Mouse (Mus musculus): ENCODE results near the gene Plbd1. TPM values are rescaled to one million over a fixed set of nuclear protein-coding genes. Genes with fewer than 3 reads are reported as not detected.

Gene Plbd1
- total and polyA plus RNA-seq, 2 experiments from 2014 or later, result 11.9 to 13.3 TPM

DNA sequence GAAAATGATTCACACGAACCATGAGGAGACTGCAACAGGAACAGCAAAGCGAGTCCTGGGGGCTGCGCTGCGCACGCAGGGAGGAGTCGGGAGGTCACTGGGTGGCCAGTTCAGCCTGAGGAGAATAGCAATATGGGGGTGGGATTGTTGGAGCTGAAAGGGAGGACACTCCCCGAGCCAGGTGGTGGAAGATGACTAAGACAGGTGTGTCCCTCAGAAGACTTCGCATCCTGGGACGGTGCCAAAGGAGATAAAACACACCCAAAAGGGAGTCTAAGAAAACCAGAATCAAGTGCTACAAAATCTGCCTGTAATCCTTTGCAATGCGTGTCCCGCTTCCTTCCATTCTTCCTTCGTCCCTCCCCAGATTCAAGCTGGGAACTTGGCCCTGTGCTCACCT is 36.3 kb downstream of the Plbd1 start:
- WGBS, result 87% methylated on average over 12 of the region's 12 CpGs

DNA sequence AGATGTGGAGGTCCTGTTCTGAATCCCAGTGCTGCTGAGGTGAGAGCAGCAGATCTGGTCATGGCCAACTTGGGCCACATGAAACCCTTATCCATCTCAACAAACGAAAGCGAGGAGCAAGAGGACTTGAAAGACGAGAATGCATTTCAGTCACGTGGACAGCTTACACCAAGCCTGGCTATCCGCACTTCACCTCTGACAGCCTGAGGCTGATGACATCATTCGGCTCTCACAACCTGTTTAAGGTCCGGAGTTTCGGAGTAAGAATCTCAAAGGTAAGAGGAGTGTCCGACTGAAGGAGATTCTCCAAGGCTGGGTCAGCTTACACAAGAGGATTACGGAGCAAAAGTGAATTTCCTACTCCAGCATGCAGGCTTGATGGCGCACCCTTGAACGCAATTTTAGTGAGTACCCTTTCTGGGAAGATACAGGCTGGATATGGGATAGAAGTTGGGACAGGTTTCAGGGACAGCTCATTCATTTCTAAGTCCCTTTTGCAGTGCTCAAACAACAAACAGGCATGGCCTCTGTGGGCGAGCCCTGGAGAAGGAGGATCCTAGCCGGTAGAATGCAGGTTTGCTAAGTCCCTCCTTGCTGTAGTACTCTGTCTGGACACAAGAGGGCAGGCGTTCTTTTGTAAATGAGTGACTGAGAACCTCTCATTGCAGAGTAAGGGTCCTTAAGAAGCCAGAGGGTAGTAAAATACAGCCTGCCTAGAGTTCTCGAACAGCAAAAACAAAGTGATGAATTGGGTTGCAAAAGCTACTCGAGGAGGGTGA is 41.2 kb downstream of the Plbd1 start:
- Histone ChIP-seq H3K27me3 (ENCODE audit: control insufficient read depth, insufficient read depth, low read length) (no peaks in the 10 kb centered on the region), H3K27ac (ENCODE audit: low read depth) (no peak overlapping the region), H3K4me3 (ENCODE audit: low read depth, low read length) (peak overlapping the region; percentile 16), H3K9me3 (replicated peaks; ENCODE audit: control insufficient read depth, low read length) (no peaks in the 10 kb centered on the region), H3K9ac (replicated peaks; ENCODE audit: low read depth, low read length) (no peak overlapping the region), H3K4me1 (ENCODE audit: control insufficient read depth, insufficient read depth) (no peaks in the 10 kb centered on the region), H3K36me3 (replicated peaks; ENCODE audit: control insufficient read depth, insufficient read depth, low read length) (no peaks in the 10 kb centered on the region), H3K4me2 (ENCODE audit: low read depth, low read length) (peak overlapping the region; percentile 47)
- no peak for TF ChIP-seq EP300 (IDR thresholded peaks at IDR 0.05; ENCODE audit: low read depth)
- peak; percentile 87 for TF ChIP-seq CTCF (IDR thresholded peaks at IDR 0.05; ENCODE audit: low read depth)
- ATAC-seq (ENCODE audit: insufficient read depth, low read depth) (peak; percentile 75), DNase-seq (ENCODE audit: low spot score) (peak; percentile 68)
- 36% methylated on average over 17 of the region's 17 CpGs for WGBS

More for the DNA sequence above, 36.3 kb downstream of the Plbd1 start:
- Histone ChIP-seq H3K27ac (ENCODE audit: low read depth) (no peak overlapping the region), H3K4me1 (ENCODE audit: control insufficient read depth, insufficient read depth) (no peaks in the 10 kb centered on the region), H3K4me2 (ENCODE audit: low read depth, low read length) (no peak overlapping the region), H3K9me3 (replicated peaks; ENCODE audit: control insufficient read depth, low read length) (no peaks in the 10 kb centered on the region), H3K36me3 (replicated peaks; ENCODE audit: control insufficient read depth, insufficient read depth, low read length) (no peaks in the 10 kb centered on the region), H3K27me3 (ENCODE audit: control insufficient read depth, insufficient read depth, low read length) (no peaks in the 10 kb centered on the region), H3K4me3 (ENCODE audit: low read depth, low read length) (no peak overlapping the region), H3K9ac (replicated peaks; ENCODE audit: low read depth, low read length) (no peak overlapping the region)
- TF ChIP-seq EP300 (IDR thresholded peaks at IDR 0.05; ENCODE audit: low read depth) (no peak), CTCF (IDR thresholded peaks at IDR 0.05; ENCODE audit: low read depth) (no peak)
- DNase-seq (ENCODE audit: low spot score) (no peak), ATAC-seq (ENCODE audit: insufficient read depth, low read depth) (no peak)

DNA sequence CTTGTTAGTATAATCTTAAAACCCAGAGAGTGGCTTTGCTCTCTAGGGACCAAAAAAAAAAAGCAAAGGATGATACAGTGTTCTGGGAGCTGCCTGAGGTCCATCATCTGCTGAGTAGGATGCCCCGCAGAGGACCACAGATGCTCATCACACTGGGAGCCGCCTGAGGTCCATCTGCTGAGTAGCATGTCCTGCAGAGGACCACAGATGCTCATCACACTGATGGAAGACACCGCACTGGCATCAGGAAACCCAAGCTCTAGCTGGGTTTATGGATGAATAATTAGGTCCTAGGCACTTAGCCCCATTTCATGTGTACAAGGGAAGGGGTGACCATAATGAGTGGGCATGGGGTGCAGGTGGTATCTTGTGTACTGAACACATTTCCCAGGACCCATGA is 47.6 kb downstream of the Plbd1 start:
- H3K9ac ChIP-seq (replicated peaks; ENCODE audit: low read depth, low read length), result no peak overlapping the region
- H3K27me3 ChIP-seq (ENCODE audit: control insufficient read depth, insufficient read depth, low read length), result no peaks in the 10 kb centered on the region
- H3K4me1 ChIP-seq (ENCODE audit: control insufficient read depth, insufficient read depth), result no peaks in the 10 kb centered on the region
- DNase-seq (ENCODE audit: low spot score), result no peak
- H3K9me3 ChIP-seq (replicated peaks; ENCODE audit: control insufficient read depth, low read length), result no peaks in the 10 kb centered on the region
- H3K36me3 ChIP-seq (replicated peaks; ENCODE audit: control insufficient read depth, insufficient read depth, low read length), result peaks cover 19% of the 10 kb centered on the region
- H3K27ac ChIP-seq (ENCODE audit: low read depth), result no peak overlapping the region
- ATAC-seq (ENCODE audit: insufficient read depth, low read depth), result no peak
- TF ChIP-seq CTCF (IDR thresholded peaks at IDR 0.05; ENCODE audit: low read depth) (no peak), EP300 (IDR thresholded peaks at IDR 0.05; ENCODE audit: low read depth) (no peak)
- WGBS, result 95% methylated on average over 3 of the region's 3 CpGs
- no peak overlapping the region for H3K4me3 ChIP-seq (ENCODE audit: low read depth, low read length)
- no peak overlapping the region for H3K4me2 ChIP-seq (ENCODE audit: low read depth, low read length)

DNA sequence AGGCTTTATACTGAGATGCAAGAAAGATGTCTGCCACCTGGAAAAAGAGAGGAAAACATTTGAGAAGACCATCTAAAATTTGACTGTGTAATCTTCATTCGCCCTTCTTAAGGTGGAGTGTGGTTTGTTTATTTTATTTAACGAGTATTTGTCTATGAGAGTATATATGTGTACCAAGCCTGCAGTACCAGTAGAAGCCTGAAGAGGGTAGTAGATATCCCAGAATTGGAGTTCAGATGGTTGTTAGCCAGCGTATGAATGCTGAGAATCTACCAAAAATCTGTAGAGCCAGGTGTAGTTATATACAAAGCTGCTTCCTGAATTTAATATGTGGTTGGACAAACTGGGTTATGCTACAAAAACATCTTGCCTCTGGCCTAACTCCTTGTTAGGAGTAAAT is 49.4 kb downstream of the Plbd1 start:
- no peaks in the 10 kb centered on the region for H3K9me3 ChIP-seq (replicated peaks; ENCODE audit: control insufficient read depth, low read length)

DNA sequence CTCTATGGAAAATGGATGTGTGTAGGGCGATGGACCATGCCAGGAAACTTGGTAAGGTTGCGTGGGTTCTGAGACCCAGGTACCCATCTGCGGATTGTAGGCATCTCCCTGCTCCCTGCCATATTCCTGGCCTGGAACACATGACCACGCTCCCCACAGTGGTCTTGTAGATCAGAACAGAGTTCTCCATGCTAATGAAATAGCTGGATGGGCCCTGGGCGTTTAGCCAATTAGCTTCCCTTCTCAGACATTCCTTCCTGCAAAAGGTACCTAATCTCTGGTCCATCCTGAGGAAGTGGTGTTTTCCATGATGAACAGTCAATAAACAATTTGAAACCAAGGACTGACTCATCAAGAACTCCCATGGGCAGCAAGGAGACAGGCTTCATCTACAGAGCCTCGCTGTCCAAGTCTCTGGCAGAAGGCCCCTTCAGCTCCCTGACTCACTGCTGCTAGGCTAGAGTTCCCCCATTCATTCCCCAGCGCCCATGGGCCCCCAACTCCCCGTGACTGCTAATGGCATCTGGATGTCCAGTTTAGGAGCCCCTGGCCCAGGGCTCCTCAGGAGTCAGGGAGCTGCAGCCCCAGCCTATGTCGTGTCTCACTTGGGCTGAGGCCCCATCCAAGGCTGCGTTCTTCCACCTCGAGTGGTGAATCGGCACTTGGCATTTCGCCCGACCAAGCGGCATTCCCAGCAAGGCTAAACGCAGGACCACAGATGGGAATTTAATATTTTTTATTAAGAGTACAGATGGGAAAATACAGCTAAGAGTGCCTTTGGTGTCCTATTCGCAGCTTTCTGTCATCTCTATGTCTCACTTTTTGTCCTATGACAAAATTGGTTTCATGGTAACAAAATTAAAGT is 50.1 kb downstream of the Plbd1 start:
- H3K9me3 ChIP-seq (replicated peaks; ENCODE audit: control insufficient read depth, low read length), result no peaks in the 10 kb centered on the region
- DNase-seq (ENCODE audit: low spot score) (peak; percentile 15), ATAC-seq (ENCODE audit: insufficient read depth, low read depth) (peak; percentile 36; the same call in 1 of the 2 replicates)
- H3K4me2 ChIP-seq (ENCODE audit: low read depth, low read length), result no peak overlapping the region
- H3K27me3 ChIP-seq (ENCODE audit: control insufficient read depth, insufficient read depth, low read length), result no peaks in the 10 kb centered on the region
- WGBS, result 85% methylated on average over 17 of the region's 17 CpGs
- H3K27ac ChIP-seq (ENCODE audit: low read depth), result no peak overlapping the region
- H3K36me3 ChIP-seq (replicated peaks; ENCODE audit: control insufficient read depth, insufficient read depth, low read length), result peaks cover 42% of the 10 kb centered on the region
- TF ChIP-seq EP300 (IDR thresholded peaks at IDR 0.05; ENCODE audit: low read depth), result no peak
- no peaks in the 10 kb centered on the region for H3K4me1 ChIP-seq (ENCODE audit: control insufficient read depth, insufficient read depth)
- H3K4me3 ChIP-seq (ENCODE audit: low read depth, low read length), result no peak overlapping the region
- no peak overlapping the region for H3K9ac ChIP-seq (replicated peaks; ENCODE audit: low read depth, low read length)

More for the DNA sequence above, 49.4 kb downstream of the Plbd1 start:
- no peak overlapping the region for H3K9ac ChIP-seq (replicated peaks; ENCODE audit: low read depth, low read length)
- H3K27me3 ChIP-seq (ENCODE audit: control insufficient read depth, insufficient read depth, low read length), result no peaks in the 10 kb centered on the region
- peaks cover 35% of the 10 kb centered on the region for H3K36me3 ChIP-seq (replicated peaks; ENCODE audit: control insufficient read depth, insufficient read depth, low read length)
- H3K4me3 ChIP-seq (ENCODE audit: low read depth, low read length), result no peak overlapping the region
- H3K4me2 ChIP-seq (ENCODE audit: low read depth, low read length), result no peak overlapping the region
- DNase-seq (ENCODE audit: low spot score) (no peak), ATAC-seq (ENCODE audit: insufficient read depth, low read depth) (no peak)
- TF ChIP-seq EP300 (IDR thresholded peaks at IDR 0.05; ENCODE audit: low read depth), result no peak
- TF ChIP-seq CTCF (IDR thresholded peaks at IDR 0.05; ENCODE audit: low read depth), result 0 out of 2 replicates have a peak, but pooled peaks have one; percentile 14
- over 99% methylated on average over 3 of the region's 3 CpGs for WGBS
- no peak overlapping the region for H3K27ac ChIP-seq (ENCODE audit: low read depth)
- H3K4me1 ChIP-seq (ENCODE audit: control insufficient read depth, insufficient read depth), result no peaks in the 10 kb centered on the region

Measured in heart, postnatal 0 days (tissue).